Mouse (Mus musculus) lung, postnatal 0 days (tissue): ENCODE measurements around the gene Pip5k1a.

ENCODE experiments used
- CTCF ChIP-seq: IDR thresholded peaks from 2 replicates; pipeline ENCODE4 v1.5.1; 2016; ENCODE audit warnings: antibody characterized with exemption, mild to moderate bottlenecking
- EP300 ChIP-seq: IDR thresholded peaks from 2 replicates; pipeline ENCODE4 v1.6.1; 2016; ENCODE audit warnings: antibody characterized with exemption, mild to moderate bottlenecking, control low read depth

DNA sequence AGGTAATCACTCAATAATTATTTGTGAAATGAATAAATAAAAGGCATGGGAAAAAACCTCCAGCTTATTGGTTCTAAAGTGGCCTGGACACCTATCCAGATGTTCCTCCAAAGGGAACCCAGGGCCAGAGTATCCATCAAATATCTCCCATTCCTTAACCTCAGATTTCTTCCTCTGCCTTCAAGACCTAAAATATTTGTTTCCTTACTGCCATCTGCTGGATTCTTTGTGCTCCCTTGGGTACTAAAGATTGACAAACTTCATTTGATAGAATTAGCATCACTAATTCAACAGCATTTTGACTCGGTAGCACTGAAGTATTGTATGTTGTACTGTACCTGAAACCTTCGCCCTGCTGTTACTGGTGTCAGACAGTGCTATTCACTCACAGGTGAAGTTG, 1.2 kb upstream of the Pip5k1a start:
- TF ChIP-seq CTCF = peak; percentile 59
- no peak for TF ChIP-seq EP300
